Mouse (Mus musculus) limb, embryonic 14.5 days (tissue): ENCODE data around the gene Ttll1. TPM values are rescaled to one million over a fixed set of nuclear protein-coding genes. Genes with fewer than 3 reads are reported as not detected.

Experiments used
- ATAC-seq: fragments of 200-750 bp; cut with Nextera tagmentation; 2 replicates; pipeline ENCODE4 v1.8.0; 2017; ENCODE audit warnings: low read depth, moderate number of reproducible peaks, moderate TSS enrichment; ENCODE audit not compliant: low FRiP score
- DNase-seq: peaks from one replicate; pipeline ENCODE4 v3.0.0-alpha.2; 2015; ENCODE audit warnings: low spot score
- H3K27ac ChIP-seq: fragments of 300-500 bp; sonication (generic); replicated peaks from 2 replicates; pipeline ENCODE4 v1.5.1; 2014; ENCODE audit warnings: low read depth, mild to moderate bottlenecking, low read length, moderate library complexity, mixed read lengths
- H3K27me3 ChIP-seq: fragments of 300-500 bp; sonication (generic); 2 replicates; pipeline ENCODE4 v1.6.1; 2014; ENCODE audit warnings: low read length, mixed read lengths; ENCODE audit not compliant: control insufficient read depth, insufficient read depth
- H3K36me3 ChIP-seq: fragments of 300-500 bp; sonication (generic); 2 replicates; pipeline ENCODE4 v1.6.1; 2014; ENCODE audit warnings: mild to moderate bottlenecking, low read length, moderate library complexity, mixed read lengths; ENCODE audit not compliant: control insufficient read depth, insufficient read depth
- H3K4me1 ChIP-seq: fragments of 300-500 bp; sonication (generic); 2 replicates; pipeline ENCODE4 v1.6.1; 2014; ENCODE audit warnings: antibody characterized with exemption, low read length, mixed read lengths; ENCODE audit not compliant: control insufficient read depth, insufficient read depth
- H3K4me2 ChIP-seq: fragments of 300-500 bp; sonication (generic); replicated peaks from 2 replicates; pipeline ENCODE4 v1.6.1; 2014; ENCODE audit warnings: low read depth, mild to moderate bottlenecking, low read length, moderate library complexity; ENCODE audit not compliant: severe bottlenecking
- H3K4me3 ChIP-seq: fragments of 300-500 bp; sonication (generic); replicated peaks from 2 replicates; pipeline ENCODE4 v1.5.1; 2014; ENCODE audit warnings: low read length
- H3K9ac ChIP-seq: fragments of 300-500 bp; sonication (generic); 2 replicates; pipeline ENCODE4 v1.6.1; 2014; ENCODE audit warnings: mild to moderate bottlenecking, low read depth, low read length, moderate library complexity; ENCODE audit not compliant: severe bottlenecking
- H3K9me3 ChIP-seq: fragments of 300-500 bp; sonication (generic); 2 replicates; pipeline ENCODE4 v1.6.1; 2016; ENCODE audit warnings: low read length; ENCODE audit not compliant: control insufficient read depth
- POLR2A ChIP-seq: fragments of 200-500 bp; IDR thresholded peaks from 2 replicates; pipeline ENCODE4 v1.8.0; 2012; ENCODE audit warnings: inconsistent platforms, mild to moderate bottlenecking, moderate library complexity, borderline replicate concordance; ENCODE audit not compliant: insufficient read depth, insufficient read length; ENCODE audit errors: extremely low read depth
- WGBS: fragments of 180-500 bp; shearing (Covaris S2); extraction: QIAGEN DNeasy Blood & Tissue Kit; methylation state at CpG from one replicate; pipeline ENCODE4 v1.1.7; 2014; 5-methylcytosine and 5-hydroxymethylcytosine counted together
- polyA plus RNA-seq, 2 experiments: library from polyadenylated mRNA; depleted of rRNA in 1 of 2; stranded (reverse) in 1 of 2; unstranded in 1 of 2; fragments of >200 nt; fragmentation: Nextera tagmentation in 1 of 2; extraction: Ambion mirVana in 1 of 2; gene quantifications; 2 replicates each; pipeline versions ENCODE4 v1.2.1 to v1.2.3; 2012 to 2014

Ttll1 gene
- polyA plus RNA-seq, 2 experiments = 9.0 to 13.0 TPM

DNA sequence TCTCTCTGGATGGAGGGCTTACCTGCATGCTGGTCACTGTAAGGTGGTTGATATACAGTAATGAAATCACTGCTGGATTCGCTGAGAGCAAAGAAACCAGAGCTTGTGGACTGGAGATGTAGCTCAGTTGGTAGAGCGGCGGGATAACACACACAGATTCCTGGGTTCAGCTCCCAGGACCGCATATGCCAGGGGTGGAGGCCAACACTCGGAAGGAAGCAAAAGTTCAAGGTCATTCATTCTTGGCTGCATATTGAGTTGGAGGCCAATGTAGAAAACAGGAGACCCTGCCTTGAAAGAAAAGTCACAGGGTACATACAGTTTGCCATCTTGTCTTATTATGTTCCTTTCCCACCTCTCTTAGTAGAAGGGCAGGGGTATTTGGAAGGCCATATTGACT, 19.1 kb upstream of the Ttll1 start:
- peaks cover 4% of the 10 kb centered on the region for H3K4me1 ChIP-seq
- no peak overlapping the region for H3K27ac ChIP-seq
- ATAC-seq (no peak), DNase-seq (no peak)
- no peak for TF ChIP-seq POLR2A
- H3K4me2 ChIP-seq = no peak overlapping the region
- peaks cover 25% of the 10 kb centered on the region for H3K27me3 ChIP-seq
- H3K4me3 ChIP-seq = no peak overlapping the region
- 87% methylated on average over 5 of the region's 5 CpGs for WGBS
- no peaks in the 10 kb centered on the region for H3K36me3 ChIP-seq
- H3K9ac ChIP-seq = no peak overlapping the region
- no peaks in the 10 kb centered on the region for H3K9me3 ChIP-seq

DNA sequence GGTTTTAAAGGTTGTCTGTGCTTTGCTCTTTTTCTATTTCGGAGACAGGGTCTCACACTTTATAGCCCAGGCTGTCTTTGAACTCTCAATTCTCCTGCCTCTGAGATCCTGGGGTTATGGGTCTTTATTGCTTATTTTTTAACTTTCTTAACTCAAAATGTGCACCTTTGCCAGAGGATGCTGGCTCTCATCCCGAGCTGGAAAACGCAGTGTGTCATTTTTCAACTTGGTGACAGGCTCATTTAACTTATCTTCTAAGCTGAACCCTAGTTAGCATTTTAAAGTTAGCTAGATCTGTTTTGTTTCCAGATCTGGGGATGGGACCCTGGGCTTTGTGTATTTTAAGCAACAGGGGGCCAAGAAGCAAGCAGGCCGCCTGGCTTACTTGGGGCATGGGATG, 18.2 kb upstream of the Ttll1 start:
- H3K4me2 ChIP-seq = no peak overlapping the region
- ATAC-seq (no peak), DNase-seq (no peak)
- H3K27ac ChIP-seq = no peak overlapping the region
- no peak overlapping the region for H3K4me3 ChIP-seq
- peaks cover 4% of the 10 kb centered on the region for H3K4me1 ChIP-seq
- H3K27me3 ChIP-seq = peaks cover 25% of the 10 kb centered on the region
- no peak overlapping the region for H3K9ac ChIP-seq
- 62% methylated on average over 4 of the region's 4 CpGs for WGBS
- no peaks in the 10 kb centered on the region for H3K9me3 ChIP-seq
- no peaks in the 10 kb centered on the region for H3K36me3 ChIP-seq
- TF ChIP-seq POLR2A = no peak

DNA sequence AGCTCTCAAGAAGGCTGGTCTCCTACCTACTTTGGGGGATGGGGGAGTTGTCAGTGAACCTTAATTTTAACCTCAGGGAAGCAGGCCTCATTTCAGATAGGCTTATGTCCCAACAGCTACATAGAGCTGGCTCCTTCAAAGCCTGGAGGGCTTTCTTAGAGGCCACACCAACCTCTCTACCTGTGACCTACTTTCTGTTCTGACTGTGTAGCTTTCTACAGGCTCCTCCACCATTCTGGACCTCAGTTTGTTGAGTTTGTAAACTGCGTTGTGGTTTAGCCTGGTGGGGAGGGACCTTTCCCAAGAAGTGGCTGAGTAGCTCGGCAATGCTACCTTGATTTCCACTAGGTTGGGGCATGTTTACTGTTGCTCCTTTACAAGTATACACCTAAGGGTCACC, 17.1 kb upstream of the Ttll1 start:
- H3K27me3 ChIP-seq = peaks cover 25% of the 10 kb centered on the region

DNA sequence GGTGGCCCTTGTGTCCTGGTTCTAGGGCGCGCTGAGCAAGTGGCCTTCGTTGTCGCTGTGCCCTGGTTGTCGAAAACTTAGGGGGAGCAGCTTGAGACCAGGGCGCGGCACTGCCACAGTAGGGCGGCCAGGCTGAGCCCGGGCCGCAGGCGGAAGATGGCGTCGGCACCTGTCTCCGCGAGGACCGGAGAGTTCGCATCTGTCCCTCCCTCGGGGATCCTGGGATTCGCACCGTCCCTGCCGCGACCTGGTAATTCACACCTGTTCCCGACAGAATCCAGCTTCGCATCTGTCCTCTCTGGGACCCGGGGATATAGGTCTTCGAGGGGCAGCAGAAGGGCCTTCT, 16.4 kb upstream of the Ttll1 start:
- ATAC-seq (peak; percentile 41; the same call in 1 of the 2 replicates), DNase-seq (no peak)
- Histone ChIP-seq H3K36me3 (no peaks in the 10 kb centered on the region), H3K4me3 (peak overlapping the region; percentile 47), H3K4me1 (peaks cover 4% of the 10 kb centered on the region), H3K9me3 (no peaks in the 10 kb centered on the region), H3K27me3 (peaks cover 25% of the 10 kb centered on the region), H3K27ac (no peak overlapping the region), H3K9ac (peak overlapping the region; percentile 60), H3K4me2 (peak overlapping the region; percentile 91)
- WGBS = 1% methylated on average over 22 of the region's 26 CpGs
- TF ChIP-seq POLR2A = no peak

More for the DNA sequence above, 17.1 kb upstream of the Ttll1 start:
- no peak overlapping the region for H3K27ac ChIP-seq
- no peak for ATAC-seq
- H3K36me3 ChIP-seq = no peaks in the 10 kb centered on the region
- no peaks in the 10 kb centered on the region for H3K9me3 ChIP-seq
- no peak for DNase-seq
- peaks cover 4% of the 10 kb centered on the region for H3K4me1 ChIP-seq
- H3K4me2 ChIP-seq = no peak overlapping the region
- TF ChIP-seq POLR2A = no peak
- WGBS = 55% methylated on average over 2 of the region's 2 CpGs
- no peak overlapping the region for H3K9ac ChIP-seq
- H3K4me3 ChIP-seq = no peak overlapping the region

DNA sequence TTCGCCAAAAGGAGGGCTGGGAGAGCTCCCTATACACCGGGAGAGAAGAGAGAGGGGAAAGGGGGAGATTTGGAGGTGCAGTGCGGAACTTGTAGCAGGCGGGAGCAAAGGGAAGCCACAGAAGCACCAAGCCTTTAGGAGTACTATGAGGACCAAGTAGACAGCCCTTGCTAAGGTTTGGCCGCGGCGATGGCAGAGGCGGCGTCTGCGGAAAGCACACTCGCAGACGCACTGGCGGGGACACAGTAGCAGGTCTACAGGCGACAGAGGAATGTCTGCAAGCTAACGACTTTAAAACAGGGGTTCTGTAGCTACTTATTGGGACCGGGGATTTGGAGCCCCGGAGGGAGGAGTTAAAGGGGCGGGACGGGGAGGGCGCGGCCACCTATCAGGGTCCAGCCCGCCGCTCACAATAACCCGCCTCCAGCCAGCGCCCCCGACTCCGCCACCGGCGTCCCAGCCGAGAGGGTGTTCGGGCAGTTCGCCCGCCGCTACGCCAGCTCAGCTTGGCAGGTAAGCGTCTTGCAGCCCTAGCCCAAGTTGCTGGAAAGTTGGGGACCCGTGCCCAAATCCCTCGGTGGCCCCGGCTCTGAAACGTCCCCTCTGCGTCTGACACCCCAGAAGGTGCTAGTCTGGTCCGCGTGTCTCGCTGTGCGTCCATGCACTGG, 15.9 kb upstream of the Ttll1 start, which contains the start of gene Bik:
Gene Bik, plus strand, starts transcription at position 439 of the 668 bp plus-strand sequence.
- Histone ChIP-seq H3K36me3 (no peaks in the 10 kb centered on the region), H3K4me2 (peak within 1 kb of the TSS; percentile 91), H3K9ac (peak within 1 kb of the TSS; percentile 60), H3K9me3 (no peaks in the 10 kb centered on the region), H3K4me1 (peaks cover 4% of the 10 kb centered on the region), H3K27ac (no peak within 1 kb of the TSS), H3K4me3 (peak within 1 kb of the TSS; percentile 47), H3K27me3 (peaks cover 25% of the 10 kb centered on the region)
- WGBS = under 1% methylated on average over 44 of the region's 45 CpGs
- DNase-seq = peak; percentile 52
- ATAC-seq = peak; percentile 76
- TF ChIP-seq POLR2A = no peak
